Mouse (Mus musculus): Measurements from ENCODE around the gene Gpr61.

Gene Gpr61

GRCm38 (mm10) chr3:108174672-108175531, 20.2 kb upstream of the Gpr61 start:
- DNase-seq = no peak

- DNase-seq = no peak
Measured at GRCm38 (mm10) chr3:108169199-108169598, 14.5 kb upstream of the Gpr61 start.

GRCm38 (mm10) chr3:108167499-108167898, 12.8 kb upstream of the Gpr61 start:
- no peak for DNase-seq

- peak; percentile 40 to 50 for DNase-seq
Measured at GRCm38 (mm10) chr3:108166486-108167211, 12.0 kb upstream of the Gpr61 start.

- DNase-seq = no peak
Measured at GRCm38 (mm10) chr3:108165532-108166315, 11.0 kb upstream of the Gpr61 start.

GRCm38 (mm10) chr3:108164807-108165206, 10.1 kb upstream of the Gpr61 start:
- peak; percentile 87 to 90 for DNase-seq

- DNase-seq = no peak
Measured at GRCm38 (mm10) chr3:108164091-108164490, 9.4 kb upstream of the Gpr61 start.

- DNase-seq = no peak
Measured at GRCm38 (mm10) chr3:108158383-108159037, 3.8 kb upstream of the Gpr61 start.

- DNase-seq = no peak
Measured at GRCm38 (mm10) chr3:108152290-108152689, 2.4 kb downstream of the Gpr61 start.

- DNase-seq = peak; percentile 89 to 91
Measured at GRCm38 (mm10) chr3:108147386-108148235, 7.1 kb downstream of the Gpr61 start.

- DNase-seq = no peak
Measured at GRCm38 (mm10) chr3:108146671-108147070, 8.0 kb downstream of the Gpr61 start.

- DNase-seq = peak; percentile 92 to 93
Measured at GRCm38 (mm10) chr3:108145534-108146445, 8.9 kb downstream of the Gpr61 start, which contains the start of gene Gnai3. Gene Gnai3 (minus strand): TSS chr3:108146146.

GRCm38 (mm10) chr3:108140786-108141185, 13.9 kb downstream of the Gpr61 start:
- DNase-seq = no peak

- DNase-seq = no peak
Measured at GRCm38 (mm10) chr3:108139113-108139512, 15.6 kb downstream of the Gpr61 start.

GRCm38 (mm10) chr3:108134701-108135100, 20.0 kb downstream of the Gpr61 start:
- DNase-seq = no peak

GRCm38 (mm10) chr3:108132484-108132883, 22.2 kb downstream of the Gpr61 start:
- peak in 1 of 2 experiments; percentile 11 for DNase-seq

- no peak for DNase-seq
Measured at GRCm38 (mm10) chr3:108131821-108132220, 22.9 kb downstream of the Gpr61 start.

GRCm38 (mm10) chr3:108131216-108131615, 23.5 kb downstream of the Gpr61 start:
- no peak for DNase-seq

GRCm38 (mm10) chr3:108129804-108130203, 24.9 kb downstream of the Gpr61 start:
- no peak for DNase-seq

- no peak for DNase-seq
Measured at GRCm38 (mm10) chr3:108129367-108129766, 25.3 kb downstream of the Gpr61 start.

Measured in B cell, adult 2 months (primary cell).